Mouse (Mus musculus): Measurements from ENCODE around the gene Lipt2. TPM values are rescaled to one million over a fixed set of nuclear protein-coding genes. Genes with fewer than 3 reads are reported as not detected.

Gene Lipt2
- polyA plus RNA-seq, 1 experiment from 2014 or later, result 17.3 TPM

DNA sequence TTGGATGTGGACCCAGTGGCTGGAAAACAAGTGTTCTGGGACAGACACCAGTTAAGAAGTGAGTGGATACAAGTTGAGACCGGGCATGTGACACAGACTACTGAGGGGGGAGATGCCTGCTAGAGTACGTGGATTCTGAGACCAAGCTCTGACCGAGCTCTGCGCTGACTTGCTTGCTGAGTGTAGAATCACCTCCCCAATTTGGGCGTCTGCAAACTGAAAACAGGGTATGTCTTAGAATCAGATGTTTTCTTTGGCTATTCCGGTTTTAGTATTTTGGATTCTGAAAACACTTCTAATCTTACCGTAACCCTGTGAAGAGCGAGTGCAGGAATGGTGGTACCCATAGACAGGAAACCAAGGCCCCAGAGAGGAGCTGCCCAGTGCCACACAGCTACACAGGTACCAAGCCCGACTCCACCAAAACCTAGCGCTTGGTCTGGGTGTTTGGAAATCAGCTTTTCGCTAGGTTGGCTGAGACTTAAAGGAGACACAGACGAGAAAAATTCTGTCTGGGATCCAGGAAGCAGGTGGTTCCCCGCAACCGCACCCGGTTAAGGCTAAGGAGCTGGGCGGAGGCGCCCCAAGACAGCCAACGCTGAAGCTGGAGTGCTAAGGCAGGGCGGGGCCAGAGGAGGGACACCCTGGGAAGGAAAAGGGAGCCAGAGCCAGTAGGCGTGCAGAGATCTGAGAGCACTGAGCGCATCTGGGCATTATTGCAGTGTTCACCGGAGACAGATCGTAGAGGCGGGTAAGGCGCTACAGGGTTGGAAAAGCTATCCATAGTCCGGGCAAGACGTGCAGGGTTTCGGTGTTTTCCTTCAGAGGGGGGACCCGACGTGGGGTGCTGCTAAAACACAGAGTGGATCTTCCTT, 19.2 kb downstream of the Lipt2 start:
- Histone ChIP-seq H3K4me1 (replicated peaks) (peaks cover 13% of the 10 kb centered on the region), H3K27ac (no peak overlapping the region), H3K4me2 (peak overlapping the region; percentile 69), H3K36me3 (no peaks in the 10 kb centered on the region), H3K9me3 (no peaks in the 10 kb centered on the region), H3K27me3 (peaks cover 67% of the 10 kb centered on the region), H3K4me3 (peak overlapping the region; percentile 39), H3K9ac (peak overlapping the region; percentile 67)
- ATAC-seq (ENCODE audit: low FRiP score), result peak; percentile 74; the same call in 1 of the 2 replicates
- 8% methylated on average over 30 of the region's 30 CpGs for WGBS

DNA sequence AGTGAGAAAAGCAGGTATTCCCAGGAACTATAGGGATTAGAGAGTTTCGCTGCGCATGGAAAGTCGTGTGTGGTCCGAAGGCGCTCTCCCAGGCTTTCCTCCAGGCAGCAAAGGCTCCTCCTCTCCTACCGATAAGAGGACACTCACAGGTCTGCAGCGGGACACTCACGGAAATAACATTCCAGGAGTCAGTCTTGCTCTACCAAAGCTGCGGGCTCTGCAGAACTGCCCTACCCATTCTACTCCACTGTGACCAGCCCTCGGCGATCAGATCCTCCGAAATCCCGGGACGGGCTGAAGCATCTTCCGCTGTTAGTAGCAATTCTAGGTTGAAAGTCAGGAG, 19.8 kb downstream of the Lipt2 start:
- H3K36me3 ChIP-seq, result no peaks in the 10 kb centered on the region

DNA sequence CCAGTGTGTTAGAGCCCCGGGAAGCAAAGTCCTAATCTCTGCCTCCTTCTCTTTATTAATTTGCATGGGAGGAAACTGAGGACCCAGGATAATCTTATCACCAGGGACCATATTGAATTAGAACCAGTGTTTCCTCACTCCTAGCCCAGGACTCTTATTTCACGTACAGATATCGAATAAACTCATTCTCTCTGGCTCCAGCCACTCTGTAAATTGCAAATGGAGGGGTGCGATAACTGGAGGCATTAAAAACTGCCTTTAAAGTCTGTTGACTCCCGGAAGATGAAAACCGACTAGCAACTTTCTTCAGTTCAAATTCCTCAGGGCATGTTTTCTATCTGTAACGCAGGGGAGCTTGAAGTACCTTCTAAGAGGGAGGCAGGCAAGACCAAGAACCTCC, 20.3 kb downstream of the Lipt2 start:
- H3K27me3 ChIP-seq, result peaks cover 67% of the 10 kb centered on the region

More for the DNA sequence above, 19.8 kb downstream of the Lipt2 start:
- no peak overlapping the region for H3K27ac ChIP-seq
- ATAC-seq (ENCODE audit: low FRiP score), result no peak
- H3K4me2 ChIP-seq, result peak overlapping the region; percentile 69
- WGBS, result 3% methylated on average over 15 of the region's 15 CpGs
- peak overlapping the region; percentile 39 for H3K4me3 ChIP-seq
- H3K27me3 ChIP-seq, result peaks cover 67% of the 10 kb centered on the region
- peaks cover 13% of the 10 kb centered on the region for H3K4me1 ChIP-seq (replicated peaks)
- H3K9me3 ChIP-seq, result no peaks in the 10 kb centered on the region
- H3K9ac ChIP-seq, result peak overlapping the region; percentile 67

DNA sequence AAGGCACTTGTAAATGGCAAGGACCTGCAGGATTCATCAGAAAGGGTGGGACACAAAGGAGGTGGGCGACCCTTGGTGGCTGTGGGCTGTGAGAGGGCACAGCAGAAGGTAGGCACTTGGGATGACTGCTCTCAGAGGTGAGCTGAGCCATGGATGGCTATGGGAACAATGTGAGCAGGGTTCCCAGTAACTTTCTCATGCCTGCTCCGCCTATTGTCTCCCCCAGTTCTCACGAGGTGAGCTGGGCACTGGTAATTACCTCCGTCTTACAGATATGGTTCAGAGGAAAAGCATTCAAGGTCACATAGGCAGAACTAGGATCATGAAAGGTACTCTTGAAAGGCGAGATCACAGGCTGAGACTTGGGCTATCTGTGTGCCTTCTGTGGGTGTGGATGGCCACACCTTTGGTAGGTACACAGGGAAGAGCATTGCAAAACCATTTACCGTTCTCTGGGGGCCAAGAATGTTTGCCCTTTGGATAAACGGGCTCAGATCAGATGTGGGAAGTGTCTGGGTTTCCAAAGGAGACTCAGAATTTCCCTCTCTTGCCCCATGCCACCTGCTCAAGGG, 20.8 kb downstream of the Lipt2 start:
- Histone ChIP-seq H3K27me3 (peaks cover 67% of the 10 kb centered on the region), H3K27ac (no peak overlapping the region), H3K9ac (no peak overlapping the region), H3K4me3 (no peak overlapping the region), H3K4me1 (replicated peaks) (peaks cover 13% of the 10 kb centered on the region), H3K9me3 (no peaks in the 10 kb centered on the region), H3K4me2 (no peak overlapping the region), H3K36me3 (no peaks in the 10 kb centered on the region)
- 77% methylated on average over 7 of the region's 7 CpGs for WGBS
- no peak for ATAC-seq (ENCODE audit: low FRiP score)

More for the DNA sequence above, 20.3 kb downstream of the Lipt2 start:
- H3K27ac ChIP-seq, result no peak overlapping the region
- peak overlapping the region; percentile 69 for H3K4me2 ChIP-seq
- H3K9ac ChIP-seq, result no peak overlapping the region
- ATAC-seq (ENCODE audit: low FRiP score), result no peak
- peaks cover 13% of the 10 kb centered on the region for H3K4me1 ChIP-seq (replicated peaks)
- no peaks in the 10 kb centered on the region for H3K9me3 ChIP-seq
- H3K36me3 ChIP-seq, result no peaks in the 10 kb centered on the region
- WGBS, result 74% methylated on average over 7 of the region's 7 CpGs
- H3K4me3 ChIP-seq, result peak overlapping the region; percentile 39

DNA sequence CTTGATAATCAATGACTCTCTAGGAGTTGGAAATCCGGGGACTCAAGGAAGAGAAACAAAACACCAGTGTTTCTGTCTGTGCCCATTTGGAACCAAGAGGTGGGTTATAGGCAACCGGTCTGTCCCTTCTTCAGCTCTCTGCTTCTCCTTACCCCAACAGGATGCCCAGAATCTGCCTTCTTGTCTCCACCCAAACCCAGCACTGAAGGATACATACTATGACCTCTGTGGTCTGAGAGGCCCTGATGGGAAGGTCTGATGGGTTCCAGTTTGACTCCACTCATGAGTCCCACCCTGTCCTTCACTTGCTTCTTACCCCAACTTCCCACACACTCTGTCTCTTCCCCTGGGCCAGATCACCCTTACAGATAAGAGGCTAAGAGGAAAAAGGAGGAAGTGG, 22.1 kb downstream of the Lipt2 start:
- 82% methylated on average over 2 of the region's 2 CpGs for WGBS
- peaks cover 13% of the 10 kb centered on the region for H3K4me1 ChIP-seq (replicated peaks)
- no peak overlapping the region for H3K27ac ChIP-seq
- ATAC-seq (ENCODE audit: low FRiP score), result no peak
- no peak overlapping the region for H3K9ac ChIP-seq
- H3K4me2 ChIP-seq, result no peak overlapping the region
- H3K4me3 ChIP-seq, result no peak overlapping the region
- H3K27me3 ChIP-seq, result peaks cover 61% of the 10 kb centered on the region
- no peaks in the 10 kb centered on the region for H3K36me3 ChIP-seq
- H3K9me3 ChIP-seq, result no peaks in the 10 kb centered on the region

DNA sequence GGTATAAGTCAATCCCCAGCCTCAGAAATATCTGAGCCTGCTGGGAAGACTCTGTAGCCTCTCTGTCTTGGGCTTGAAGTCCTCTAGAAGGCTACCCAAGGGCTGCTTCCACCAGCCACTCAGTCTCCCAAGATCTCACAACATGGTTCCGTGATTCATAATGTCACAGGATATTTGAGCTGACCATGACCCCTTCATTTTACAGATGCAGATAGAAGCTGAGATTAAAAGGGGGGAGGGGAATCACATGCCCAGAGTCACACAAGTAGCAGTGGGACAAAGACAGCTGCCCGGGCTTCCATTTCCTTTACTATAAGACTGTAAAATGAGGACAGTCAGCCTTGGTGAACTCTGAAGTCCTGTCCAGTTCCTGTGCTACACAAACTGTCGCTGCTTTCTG, 22.5 kb downstream of the Lipt2 start:
- Histone ChIP-seq H3K4me2 (no peak overlapping the region), H3K9me3 (no peaks in the 10 kb centered on the region), H3K9ac (no peak overlapping the region), H3K4me3 (no peak overlapping the region), H3K27me3 (peaks cover 57% of the 10 kb centered on the region), H3K4me1 (replicated peaks) (peaks cover 13% of the 10 kb centered on the region), H3K36me3 (no peaks in the 10 kb centered on the region), H3K27ac (no peak overlapping the region)
- no peak for ATAC-seq (ENCODE audit: low FRiP score)
- WGBS, result 77% methylated on average over 3 of the region's 3 CpGs

DNA sequence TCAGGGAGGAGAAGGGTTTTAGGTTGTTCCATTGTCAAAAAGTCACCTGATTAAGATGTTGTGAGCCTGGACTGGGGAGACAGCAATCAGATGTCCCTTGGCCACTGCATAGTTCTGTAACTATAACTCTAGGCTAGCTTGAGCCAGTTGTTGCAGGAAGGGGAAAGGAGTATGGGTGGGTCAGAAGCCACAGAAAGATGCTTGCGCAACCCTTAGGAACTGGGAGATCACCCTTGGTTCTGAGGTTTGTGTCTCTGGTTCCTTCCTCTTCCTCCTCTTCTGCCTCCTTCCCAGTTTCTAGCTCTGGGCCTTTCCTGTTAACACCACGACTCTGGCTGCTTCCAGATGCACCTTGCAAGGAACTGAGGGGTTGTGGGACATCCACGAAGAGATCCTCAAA, 23.3 kb downstream of the Lipt2 start:
- Histone ChIP-seq H3K36me3 (no peaks in the 10 kb centered on the region), H3K4me3 (no peak overlapping the region), H3K27ac (no peak overlapping the region), H3K9ac (no peak overlapping the region), H3K4me2 (no peak overlapping the region), H3K4me1 (replicated peaks) (peaks cover 13% of the 10 kb centered on the region), H3K27me3 (peaks cover 49% of the 10 kb centered on the region), H3K9me3 (no peaks in the 10 kb centered on the region)
- ATAC-seq (ENCODE audit: low FRiP score), result no peak
- WGBS, result 75% methylated on average over 3 of the region's 3 CpGs

DNA sequence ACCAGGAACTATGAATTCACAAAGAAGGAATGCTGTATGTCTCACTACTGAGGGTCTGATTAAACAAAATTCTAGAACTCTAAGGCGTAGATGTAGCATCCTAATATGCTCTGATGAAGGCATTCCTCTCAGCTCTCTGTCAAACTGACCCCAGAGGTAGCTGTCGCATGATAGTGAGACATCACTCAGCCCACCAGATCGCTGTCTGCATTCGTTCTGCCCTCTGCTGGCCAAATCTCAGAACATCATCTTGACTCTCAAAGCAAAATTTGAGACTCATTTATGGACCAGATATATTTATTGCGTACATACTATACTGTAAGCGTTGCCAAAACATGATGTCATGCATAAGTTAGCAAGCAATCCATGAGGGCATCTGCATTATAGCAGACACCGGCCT, 28.5 kb downstream of the Lipt2 start:
- Histone ChIP-seq H3K4me2 (no peak overlapping the region), H3K4me3 (no peak overlapping the region), H3K4me1 (replicated peaks) (no peaks in the 10 kb centered on the region), H3K36me3 (no peaks in the 10 kb centered on the region), H3K9me3 (no peaks in the 10 kb centered on the region), H3K9ac (no peak overlapping the region), H3K27me3 (peaks cover 6% of the 10 kb centered on the region; the same call in 1 of the 2 replicates), H3K27ac (no peak overlapping the region)
- ATAC-seq (ENCODE audit: low FRiP score), result no peak
- 25% methylated on average over 7 of the region's 7 CpGs for WGBS

DNA sequence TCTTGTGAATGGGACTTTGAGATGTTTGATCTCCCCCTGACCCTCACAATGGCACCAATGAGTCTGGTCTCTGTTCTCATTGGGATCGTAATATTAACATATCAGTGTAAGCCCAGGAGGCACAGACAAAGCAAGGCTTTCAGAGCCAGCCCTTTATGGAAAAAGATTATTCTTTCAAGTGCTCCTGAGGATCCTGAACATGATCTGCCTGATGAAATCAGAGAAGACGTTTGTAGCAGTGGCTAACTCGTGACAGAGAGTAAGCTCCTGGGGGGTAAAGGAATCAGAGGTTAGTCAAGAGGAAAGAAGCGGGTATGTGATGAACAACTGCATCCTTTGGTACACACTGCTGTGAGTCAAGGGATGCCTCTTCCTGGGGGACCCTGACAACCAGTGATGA, 31.1 kb downstream of the Lipt2 start:
- Histone ChIP-seq H3K27ac (no peak overlapping the region), H3K4me2 (no peak overlapping the region), H3K9ac (no peak overlapping the region), H3K4me1 (replicated peaks) (no peaks in the 10 kb centered on the region), H3K9me3 (no peaks in the 10 kb centered on the region), H3K4me3 (no peak overlapping the region), H3K36me3 (no peaks in the 10 kb centered on the region), H3K27me3 (peaks cover 6% of the 10 kb centered on the region; the same call in 1 of the 2 replicates)
- ATAC-seq (ENCODE audit: low FRiP score), result no peak
- 41% methylated on average over 4 of the region's 4 CpGs for WGBS

DNA sequence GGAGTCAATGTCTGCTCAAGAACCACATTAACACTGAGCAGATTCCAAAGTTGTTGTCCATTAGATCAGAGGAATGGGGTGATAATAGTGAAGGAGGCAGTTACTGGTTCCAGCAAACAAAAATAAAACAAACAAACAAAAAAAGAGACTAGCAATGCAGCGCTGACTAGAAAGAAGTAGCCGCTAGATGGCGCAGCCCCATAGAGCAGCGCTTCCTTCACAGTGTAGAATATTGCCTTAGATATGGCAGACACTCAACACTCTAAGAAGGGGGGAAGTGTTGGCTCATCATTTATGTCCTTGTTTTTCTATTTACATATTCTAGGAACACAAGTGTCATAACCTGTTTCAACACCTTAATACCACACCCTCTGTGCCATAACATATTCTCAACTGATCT, 31.7 kb downstream of the Lipt2 start:
- no peak overlapping the region for H3K4me3 ChIP-seq
- H3K27me3 ChIP-seq, result peaks cover 6% of the 10 kb centered on the region; the same call in 1 of the 2 replicates
- no peaks in the 10 kb centered on the region for H3K4me1 ChIP-seq (replicated peaks)
- H3K4me2 ChIP-seq, result no peak overlapping the region
- H3K9me3 ChIP-seq, result no peaks in the 10 kb centered on the region
- H3K36me3 ChIP-seq, result no peaks in the 10 kb centered on the region
- no peak overlapping the region for H3K9ac ChIP-seq
- peak; percentile 68; the same call in 1 of the 2 replicates for ATAC-seq (ENCODE audit: low FRiP score)
- no peak overlapping the region for H3K27ac ChIP-seq
- 11% methylated on average over 4 of the region's 4 CpGs for WGBS

DNA sequence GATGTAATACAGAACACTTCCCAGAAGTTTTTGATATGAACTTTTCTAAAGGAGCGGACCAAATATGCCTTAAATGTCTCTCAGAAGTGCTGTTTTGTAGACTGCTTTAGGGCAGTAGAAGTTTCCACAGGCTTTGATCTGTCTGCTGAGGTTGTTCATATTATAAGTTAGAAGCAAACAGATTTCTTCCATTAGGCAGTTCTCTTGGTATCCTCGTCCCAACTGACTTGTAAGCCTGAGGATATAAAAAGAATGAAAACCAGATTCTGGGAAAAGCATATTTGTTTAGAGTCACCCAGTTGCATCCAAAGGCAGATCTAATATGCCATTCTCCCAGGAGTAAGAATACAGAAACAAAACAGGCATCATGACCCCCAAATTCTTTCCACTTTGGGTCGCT, 42.1 kb downstream of the Lipt2 start:
- no peak for ATAC-seq (ENCODE audit: low FRiP score)
- no peak overlapping the region for H3K27ac ChIP-seq

DNA sequence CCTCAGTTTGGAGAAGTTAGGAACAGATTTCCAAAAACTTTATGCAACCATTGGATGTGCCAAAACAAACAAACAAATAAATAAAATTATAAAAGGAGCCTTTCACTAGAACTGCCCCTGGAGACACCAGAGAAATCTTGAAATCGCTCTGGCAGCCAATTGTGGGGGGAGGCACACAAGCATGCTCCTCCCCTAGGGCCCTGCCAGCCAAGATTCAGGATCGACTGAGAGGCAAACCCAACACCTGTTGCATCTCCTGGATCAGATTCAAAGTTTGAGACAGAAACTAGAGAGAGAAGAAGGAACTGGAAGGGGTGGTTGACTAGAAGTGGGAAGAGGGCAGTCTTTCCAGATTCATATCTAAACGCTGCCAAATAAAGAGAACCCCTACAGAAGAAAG, 44.5 kb downstream of the Lipt2 start:
- Histone ChIP-seq H3K9me3 (no peaks in the 10 kb centered on the region), H3K27ac (no peak overlapping the region), H3K4me1 (replicated peaks) (no peaks in the 10 kb centered on the region), H3K4me2 (no peak overlapping the region), H3K9ac (no peak overlapping the region), H3K27me3 (no peaks in the 10 kb centered on the region), H3K4me3 (no peak overlapping the region), H3K36me3 (no peaks in the 10 kb centered on the region)
- 74% methylated on average over 3 of the region's 3 CpGs for WGBS
- no peak for ATAC-seq (ENCODE audit: low FRiP score)

More for the DNA sequence above, 42.1 kb downstream of the Lipt2 start:
- 88% methylated on average over 3 of the region's 3 CpGs for WGBS
- H3K9ac ChIP-seq, result no peak overlapping the region
- no peaks in the 10 kb centered on the region for H3K9me3 ChIP-seq
- no peaks in the 10 kb centered on the region for H3K4me1 ChIP-seq (replicated peaks)
- no peaks in the 10 kb centered on the region for H3K36me3 ChIP-seq
- H3K4me2 ChIP-seq, result no peak overlapping the region
- H3K27me3 ChIP-seq, result no peaks in the 10 kb centered on the region
- H3K4me3 ChIP-seq, result no peak overlapping the region

DNA sequence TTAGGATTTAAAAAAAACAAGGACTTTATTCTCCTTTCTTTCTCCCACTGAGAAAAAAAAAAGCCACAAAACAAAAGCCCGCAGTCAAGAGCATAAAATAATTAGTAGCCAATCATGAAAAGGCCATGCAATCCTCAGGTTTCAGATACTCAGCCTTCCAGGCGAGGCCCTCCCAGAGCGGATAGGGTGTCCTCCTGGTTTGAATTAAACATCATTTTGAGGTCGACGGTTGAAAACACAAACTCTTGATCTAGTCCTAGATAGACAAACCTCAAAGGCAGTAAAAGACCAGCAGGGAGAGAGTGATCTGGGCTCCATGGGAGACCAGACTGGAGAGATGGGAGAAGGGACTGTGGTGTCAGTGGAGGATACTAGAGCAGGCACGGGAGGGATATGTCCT, 45.8 kb downstream of the Lipt2 start:
- Histone ChIP-seq H3K4me2 (no peak overlapping the region), H3K4me1 (replicated peaks) (no peaks in the 10 kb centered on the region), H3K9me3 (no peaks in the 10 kb centered on the region), H3K4me3 (no peak overlapping the region), H3K9ac (no peak overlapping the region), H3K36me3 (no peaks in the 10 kb centered on the region), H3K27me3 (no peaks in the 10 kb centered on the region), H3K27ac (no peak overlapping the region)
- WGBS, result 77% methylated on average over 6 of the region's 6 CpGs
- ATAC-seq (ENCODE audit: low FRiP score), result no peak

Measured in hindbrain, embryonic 13.5 days (tissue).